Mouse (Mus musculus) stomach, postnatal 0 days (tissue): ENCODE results near the gene Pbx2.

ENCODE experiments used
- CTCF ChIP-seq: IDR thresholded peaks from 2 replicates; pipeline ENCODE4 v1.5.1; 2016; ENCODE audit warnings: antibody characterized with exemption, low read depth, mild to moderate bottlenecking, moderate library complexity
- EP300 ChIP-seq: optimal IDR thresholded peaks from 2 replicates; pipeline ENCODE3; 2016; ENCODE audit warnings: antibody characterized with exemption

DNA sequence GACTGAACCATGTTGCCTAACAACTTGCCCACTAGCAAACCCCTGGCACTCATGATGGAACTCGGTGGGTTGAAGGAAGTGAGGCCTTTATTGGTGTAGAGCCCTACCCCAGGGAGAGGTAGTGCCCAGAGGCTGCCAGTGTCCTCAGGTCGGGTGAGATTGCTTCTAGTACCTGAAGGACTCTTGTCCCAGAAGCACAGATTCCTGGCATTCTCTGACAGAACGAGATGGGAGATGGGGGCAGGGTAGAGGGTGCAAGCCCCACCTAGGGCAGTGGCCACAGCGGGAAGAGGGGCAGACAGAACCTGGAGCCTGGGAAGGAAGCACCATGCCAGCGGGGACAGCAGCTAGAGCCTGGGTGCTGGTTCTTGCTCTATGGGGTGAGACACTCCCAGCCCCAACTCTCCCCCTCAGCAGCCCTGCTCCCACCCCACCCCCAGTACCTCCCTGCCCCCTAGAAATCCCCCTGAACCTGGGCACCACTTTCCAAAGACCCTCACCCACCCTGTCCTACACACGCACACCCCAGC, 6.6 kb downstream of the Pbx2 start, which contains the start of gene Ager:
- TF ChIP-seq CTCF (no peak), EP300 (no peak)
